Mouse (Mus musculus): ENCODE results near the gene Cpne2.

DNA sequence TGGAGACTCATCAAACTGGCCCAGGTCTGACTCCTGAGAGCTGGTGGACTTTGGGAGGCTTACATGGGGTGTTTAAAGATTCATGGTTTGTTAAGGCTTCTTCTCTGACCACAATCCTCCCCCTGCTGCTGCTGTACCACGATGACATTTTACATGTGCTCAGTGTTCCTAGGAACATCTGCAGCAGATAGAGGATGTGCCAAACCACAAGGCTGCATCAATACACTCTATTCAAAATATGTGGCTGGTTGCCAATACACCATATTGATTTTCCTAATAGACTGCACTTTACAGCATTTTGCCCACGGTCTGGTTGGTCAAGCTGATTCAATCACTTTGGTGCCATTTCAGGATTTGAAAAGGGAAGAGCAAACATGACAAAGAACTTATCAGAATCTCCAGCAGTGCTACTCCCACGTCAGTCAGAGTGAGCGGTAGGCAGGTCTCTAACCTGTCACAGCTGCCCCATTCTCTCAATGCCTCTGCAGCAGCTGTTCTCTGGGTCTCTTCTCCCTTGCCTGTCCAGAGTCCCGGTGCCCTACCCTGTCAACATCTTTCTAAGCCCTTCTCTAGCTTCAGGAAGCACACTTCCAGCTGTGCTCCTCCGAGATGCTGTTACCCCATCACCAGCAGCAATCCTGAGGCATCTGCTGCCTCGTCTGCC is 49.2 kb downstream of the Cpne2 start:
- TF ChIP-seq CTCF (IDR thresholded peaks at IDR 0.05; ENCODE audit: extremely low read depth, insufficient read depth, low read length) (no peak), POLR2A (IDR thresholded peaks at IDR 0.05; ENCODE audit: extremely low read depth, insufficient read depth, low read length) (no peak)
